Mouse (Mus musculus) bone marrow macrophage, adult 2 months (primary cell): ENCODE measurements around the gene Zmynd12.

Experiments
- CTCF ChIP-seq: IDR thresholded peaks from 2 replicates; pipeline ENCODE4 v1.5.1; 2012; ENCODE audit warnings: low read depth, mild to moderate bottlenecking, low read length, moderate library complexity
- POLR2A ChIP-seq: IDR thresholded peaks from 2 replicates; pipeline ENCODE4 v1.6.1; 2012; ENCODE audit warnings: mild to moderate bottlenecking, low read depth, low read length, borderline replicate concordance

DNA sequence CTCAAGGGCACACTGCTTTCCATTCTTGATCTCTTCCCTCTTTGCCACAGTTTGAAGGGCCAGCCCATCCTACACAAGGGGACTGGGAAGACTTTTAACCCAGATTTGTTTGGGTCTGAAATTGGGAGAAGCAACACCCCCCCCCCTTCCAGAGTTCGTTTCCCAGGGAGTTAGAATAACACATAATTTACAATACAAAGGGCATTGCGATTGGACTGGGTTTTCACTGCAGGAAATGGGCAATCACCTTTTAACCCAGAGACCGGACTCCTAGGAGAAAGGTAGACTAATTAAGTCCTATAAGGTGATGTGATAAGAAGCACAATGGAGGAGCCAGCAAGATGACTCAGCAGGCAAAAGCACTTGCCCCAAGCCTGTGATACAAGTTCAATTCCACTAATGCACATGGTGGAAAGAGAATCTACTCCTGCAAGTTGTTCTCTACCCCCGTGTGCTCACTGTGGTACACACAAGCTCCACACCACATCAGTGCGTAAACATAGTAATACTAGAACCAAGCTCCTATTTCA, 75.8 kb downstream of the Zmynd12 start:
- no peak for TF ChIP-seq POLR2A
- no peak for TF ChIP-seq CTCF
